Mouse (Mus musculus) CD4-positive naive resting alpha-beta T cell, adult 57 days (primary cell): Measurements from ENCODE around the gene Olfr803. TPM values are rescaled to one million over a fixed set of nuclear protein-coding genes. Genes with fewer than 3 reads are reported as not detected.

ENCODE experiments used
- total RNA-seq: library from RNA; stranded (reverse); gene quantifications from one replicate; pipeline ENCODE4 v1.2.4, GENCODE M21; 2023

Gene Olfr803
- total RNA-seq = not detected

DNA sequence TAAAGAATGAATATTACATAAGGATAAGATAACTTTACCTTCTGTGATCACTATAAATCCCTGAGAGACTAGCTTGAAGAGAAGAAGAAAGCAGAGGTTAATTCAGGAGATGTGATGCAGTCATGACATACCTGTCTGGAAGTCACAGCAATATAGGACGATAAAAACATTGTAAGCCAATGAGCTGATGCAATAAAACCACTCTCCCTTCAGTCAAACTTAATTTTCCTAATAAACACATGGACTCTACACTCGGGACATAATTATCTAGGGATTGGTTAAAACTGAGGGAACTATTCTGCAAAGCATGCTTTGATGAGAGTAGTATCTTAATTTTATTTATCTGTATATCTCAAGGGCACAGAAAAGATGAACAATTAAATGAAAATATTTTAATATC is at the start of gene Olfr803:
Gene Olfr803, minus strand, starts transcription at position 101 of the 400 bp plus-strand sequence.

DNA sequence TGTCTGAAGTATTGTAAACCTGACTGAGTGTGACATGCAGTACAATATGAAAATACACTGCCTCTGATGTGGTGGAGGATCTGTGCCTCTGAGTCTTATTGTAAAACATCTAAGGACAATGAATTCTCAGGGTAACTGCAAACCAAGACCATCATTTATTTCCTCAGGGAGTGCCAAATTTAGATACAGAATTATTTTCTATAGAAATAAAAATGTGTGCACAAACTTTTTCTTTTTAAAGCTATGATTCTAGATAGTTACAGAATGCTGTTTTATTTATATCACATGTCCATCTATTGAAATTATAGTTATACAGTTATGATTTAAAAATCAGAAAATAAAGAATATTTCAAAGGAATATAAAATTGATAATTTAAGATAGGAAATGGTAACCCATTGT is 47.7 kb upstream of the Olfr803 start, which contains the start of gene Olfr806:
Gene Olfr806, minus strand, starts transcription at position 101 of the 400 bp plus-strand sequence.

DNA sequence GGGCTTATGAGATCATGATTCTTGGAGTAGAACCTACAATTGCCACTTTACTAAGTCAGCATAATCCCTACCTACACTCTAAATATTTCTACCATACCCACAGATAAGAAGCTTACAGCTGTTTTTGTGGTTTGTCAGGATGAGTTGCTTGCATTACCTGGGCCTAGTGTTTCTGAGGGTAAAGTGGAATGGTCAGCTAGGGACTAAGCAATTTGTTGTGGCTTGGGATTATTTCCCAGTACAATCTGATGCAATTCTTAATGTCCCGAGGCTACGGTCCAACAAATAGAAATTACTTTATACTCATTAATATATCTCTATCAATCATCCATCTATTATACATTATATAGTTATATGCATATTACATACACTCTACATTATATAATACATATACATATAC is 35.2 kb upstream of the Olfr803 start, which contains the start of gene Olfr805:
Gene Olfr805, minus strand, starts transcription at position 101 of the 400 bp plus-strand sequence.

DNA sequence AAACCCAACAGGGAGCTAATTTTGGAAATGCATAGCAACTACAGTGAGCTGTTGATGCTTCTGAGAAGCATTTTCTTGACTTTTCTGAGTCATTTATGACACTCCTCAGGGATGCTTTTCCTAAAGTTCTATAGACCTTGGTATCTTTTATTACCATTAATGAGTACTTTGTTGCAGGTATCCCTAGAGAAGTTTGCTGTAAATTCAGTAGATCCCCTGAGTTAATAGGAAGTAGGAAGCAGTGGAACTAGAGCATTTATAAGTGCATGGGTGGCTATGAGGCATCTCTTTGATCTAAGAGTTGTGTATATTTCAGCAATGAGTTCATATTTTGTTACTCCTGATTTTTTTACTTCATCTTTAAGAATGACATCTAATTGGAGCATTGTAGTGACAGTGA is 8.8 kb upstream of the Olfr803 start, which contains the start of gene Olfr804:
Gene Olfr804, plus strand, starts transcription at position 301 of the 400 bp plus-strand sequence.

GRCm38 (mm10) chr10:129688069-129688468 is 6.0 kb downstream of the Olfr803 start, which contains the start of gene Olfr802:
Gene Olfr802, minus strand, starts transcription at chr10:129688169.

DNA sequence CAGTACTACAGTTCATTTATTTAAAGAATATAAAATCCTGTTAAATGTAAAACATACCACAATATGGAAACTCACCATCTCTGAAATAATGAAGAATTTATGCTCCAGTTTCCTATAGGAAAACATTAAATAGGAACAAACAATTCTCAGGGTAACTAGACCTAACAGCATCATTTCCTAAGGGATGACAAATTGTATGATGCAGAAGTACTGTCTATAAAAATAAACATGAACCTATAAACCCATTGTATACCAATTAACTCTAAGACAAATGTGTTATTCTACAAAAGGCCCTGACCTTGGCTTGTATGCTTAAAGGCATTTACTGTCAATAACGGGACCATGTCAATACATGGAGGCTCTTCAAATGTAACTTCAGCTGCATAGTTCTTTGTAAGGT is 20.3 kb downstream of the Olfr803 start, which contains the start of gene Olfr801:
Gene Olfr801, minus strand, starts transcription at position 101 of the 400 bp plus-strand sequence.

DNA sequence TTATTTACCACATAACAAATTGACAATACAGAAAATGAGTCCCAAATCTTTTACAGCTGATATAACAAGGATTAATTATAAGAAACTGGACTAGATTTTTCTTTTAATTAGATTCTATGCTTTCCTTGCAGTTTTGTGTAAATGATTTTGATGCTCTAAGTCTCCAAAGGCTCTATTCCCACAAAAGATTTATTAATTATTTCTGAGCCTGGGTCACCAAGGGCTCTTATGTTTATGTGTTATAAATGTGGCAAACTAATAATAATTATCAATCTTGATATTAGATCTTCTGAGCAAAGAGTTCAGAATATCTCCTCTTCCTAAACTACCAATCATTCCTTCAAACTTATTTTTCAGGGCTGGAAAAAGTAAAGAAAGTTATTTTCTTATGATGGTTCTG is 36.7 kb downstream of the Olfr803 start, which contains the start of gene Olfr800:
Gene Olfr800, plus strand, starts transcription at position 301 of the 400 bp plus-strand sequence.

Other genes with a start within 250 kb of the Olfr803 start
- not detected for gene Olfr787, start 232.4 kb downstream of the Olfr803 start, total RNA-seq
- gene Olfr788, start 223.3 kb downstream of the Olfr803 start, total RNA-seq = not detected
- gene Olfr789, start 209.5 kb downstream of the Olfr803 start, total RNA-seq = not detected
- not detected for gene Olfr790, start 195.8 kb downstream of the Olfr803 start, total RNA-seq
- gene Olfr791, start 172.5 kb downstream of the Olfr803 start, total RNA-seq = not detected
- gene Olfr792, start 155.1 kb downstream of the Olfr803 start, total RNA-seq = not detected
- gene Olfr794, start 126.6 kb downstream of the Olfr803 start, total RNA-seq = not detected
- gene Olfr796, start 81.7 kb downstream of the Olfr803 start, total RNA-seq = not detected
- gene Olfr798, start 66.4 kb downstream of the Olfr803 start, total RNA-seq = not detected
- gene Olfr799, start 56.8 kb downstream of the Olfr803 start, total RNA-seq = not detected
- gene Olfr800, start 36.6 kb downstream of the Olfr803 start, total RNA-seq = not detected
- not detected for gene Olfr801, start 20.4 kb downstream of the Olfr803 start, total RNA-seq
- gene Olfr802, start 6.1 kb downstream of the Olfr803 start, total RNA-seq = not detected
- not detected for gene Olfr804, start 8.9 kb upstream of the Olfr803 start, total RNA-seq
- not detected for gene Olfr805, start 35.1 kb upstream of the Olfr803 start, total RNA-seq
- gene Olfr806, start 47.6 kb upstream of the Olfr803 start, total RNA-seq = not detected
- not detected for gene Olfr807, start 63.5 kb upstream of the Olfr803 start, total RNA-seq
- gene Olfr808, start 71.2 kb upstream of the Olfr803 start, total RNA-seq = not detected
- not detected for gene Olfr809, start 80.4 kb upstream of the Olfr803 start, total RNA-seq
- gene Olfr810, start 100.6 kb upstream of the Olfr803 start, total RNA-seq = not detected
- not detected for gene Olfr811, start 110.1 kb upstream of the Olfr803 start, total RNA-seq
- gene Olfr812, start 151.8 kb upstream of the Olfr803 start, total RNA-seq = not detected
- not detected for gene Olfr813, start 161.1 kb upstream of the Olfr803 start, total RNA-seq
- not detected for gene Olfr814, start 185.6 kb upstream of the Olfr803 start, total RNA-seq
- gene Olfr815, start 211.6 kb upstream of the Olfr803 start, total RNA-seq = not detected
- not detected for gene Olfr816, start 221.3 kb upstream of the Olfr803 start, total RNA-seq